Mouse (Mus musculus) spleen, adult 2 months (tissue): ENCODE data around the gene Ifit2. TPM values are rescaled to one million over a fixed set of nuclear protein-coding genes. Genes with fewer than 3 reads are reported as not detected.

ENCODE experiments used
- DNase-seq, 2 experiments: peaks; one replicate each; pipeline versions ENCODE4 v3.0.0 to v3.0.0-alpha.2; 2012 to 2021; ENCODE audit warnings: low spot score in 2 of 2, low read depth in 1 of 2
- H3K27ac ChIP-seq: fragments of 200-500 bp; 2 replicates; pipeline ENCODE4 v1.5.1; 2012; ENCODE audit warnings: low read length, inconsistent platforms; ENCODE audit not compliant: insufficient read depth
- H3K27me3 ChIP-seq: fragments of 200-500 bp; 2 replicates; pipeline ENCODE4 v1.6.1; 2012; ENCODE audit warnings: mild to moderate bottlenecking, moderate library complexity, low read length, inconsistent platforms; ENCODE audit not compliant: control insufficient read depth, insufficient read depth
- H3K36me3 ChIP-seq: fragments of 200-500 bp; 2 replicates; pipeline ENCODE4 v1.6.1; 2012; ENCODE audit warnings: mild to moderate bottlenecking, low read length, inconsistent platforms; ENCODE audit not compliant: control insufficient read depth, insufficient read depth
- H3K4me1 ChIP-seq: fragments of 200-500 bp; 2 replicates; pipeline ENCODE4 v1.6.1; 2011; ENCODE audit warnings: inconsistent platforms; ENCODE audit not compliant: control insufficient read depth, insufficient read depth, insufficient read length
- H3K4me3 ChIP-seq: fragments of 200-500 bp; 2 replicates; pipeline ENCODE4 v1.5.1; 2011; ENCODE audit warnings: mild to moderate bottlenecking, inconsistent platforms; ENCODE audit not compliant: insufficient read depth, insufficient read length; ENCODE audit errors: extremely low read depth
- CTCF ChIP-seq: fragments of 200-500 bp; IDR thresholded peaks from 2 replicates; pipeline ENCODE4 v1.5.1; 2011; ENCODE audit warnings: mild to moderate bottlenecking, inconsistent platforms; ENCODE audit not compliant: insufficient read depth, insufficient read length, insufficient replicate concordance; ENCODE audit errors: extremely low read depth
- POLR2A ChIP-seq: fragments of 200-500 bp; IDR thresholded peaks from 2 replicates; pipeline ENCODE4 v1.6.1; 2011; ENCODE audit warnings: low read depth, low read length, inconsistent platforms
- WGBS: fragments of 180-500 bp; shearing (Covaris S2); methylation state at CpG from one replicate; pipeline ENCODE4 v1.1.7; 2018; 5-methylcytosine and 5-hydroxymethylcytosine counted together
- polyA plus RNA-seq: library from polyadenylated mRNA; depleted of rRNA; stranded (reverse); fragments of >200 nt; gene quantifications from 2 replicates; pipeline ENCODE4 v1.2.3, GENCODE M21; 2012

The Ifit2 gene
- polyA plus RNA-seq, 1 experiment, result 0.83 TPM

DNA sequence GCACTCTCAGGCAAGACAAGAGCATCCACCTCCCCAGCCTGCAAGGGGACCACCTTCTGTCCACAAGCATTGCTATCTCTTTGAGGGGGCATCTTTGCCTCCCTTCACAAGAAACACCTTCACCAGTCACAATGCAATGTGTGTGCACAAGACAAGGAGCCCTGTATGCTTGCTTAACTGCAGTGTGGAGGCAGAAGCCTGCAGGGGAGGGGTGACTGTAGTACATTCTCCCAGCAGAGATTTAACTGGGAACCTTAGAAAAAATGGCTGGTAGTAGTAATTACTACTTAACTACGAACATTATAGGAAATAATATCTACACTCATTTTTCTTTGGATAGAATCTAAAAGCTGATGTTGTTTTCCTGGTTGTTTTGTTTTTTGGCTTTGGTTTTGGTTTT is 28.5 kb upstream of the Ifit2 start:
- Histone ChIP-seq H3K36me3 (peaks cover 1% of the 10 kb centered on the region; the same call in 1 of the 2 replicates), H3K27ac (no peak overlapping the region), H3K27me3 (no peaks in the 10 kb centered on the region), H3K4me3 (no peak overlapping the region), H3K4me1 (peaks cover 5% of the 10 kb centered on the region)
- 67% methylated on average over 1 of the region's 1 CpGs for WGBS
- TF ChIP-seq POLR2A (no peak), CTCF (no peak)
- DNase-seq, result no peak

DNA sequence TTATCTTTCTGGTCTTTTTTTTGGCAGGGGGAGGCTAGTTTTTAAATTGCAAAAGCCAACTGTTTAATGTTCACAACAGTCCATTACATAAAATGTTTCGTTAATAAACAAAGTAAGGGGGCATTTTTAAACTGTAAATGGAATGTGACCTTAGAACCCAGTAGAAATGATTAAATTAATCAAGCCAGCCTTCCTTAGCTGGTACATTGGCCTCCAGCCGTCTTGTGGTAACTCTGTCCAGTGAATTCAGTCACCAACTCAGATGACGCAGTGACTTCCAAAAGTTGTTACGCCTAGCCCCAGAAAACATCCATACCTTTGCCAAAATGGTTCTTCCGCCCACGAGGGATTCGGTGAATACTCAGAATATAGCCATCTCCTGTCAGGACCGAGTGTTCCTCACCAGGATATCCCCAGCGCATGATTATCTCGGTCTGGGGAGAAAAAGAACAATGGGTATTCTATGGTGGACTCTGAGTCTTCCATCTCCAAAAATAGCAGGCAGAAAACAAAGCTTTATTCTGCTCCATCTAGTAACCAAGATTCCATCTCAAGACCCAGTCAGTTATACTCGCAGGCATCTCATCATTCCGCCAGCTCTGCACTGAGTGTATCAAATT is 27.3 kb upstream of the Ifit2 start:
- TF ChIP-seq CTCF (no peak), POLR2A (no peak)
- no peak overlapping the region for H3K4me3 ChIP-seq
- H3K4me1 ChIP-seq, result peaks cover 5% of the 10 kb centered on the region
- H3K27ac ChIP-seq, result no peak overlapping the region
- no peak for DNase-seq
- H3K36me3 ChIP-seq, result 0 out of 2 replicates have a peak, but pooled peaks cover 1% of the 10 kb centered on the region
- 92% methylated on average over 12 of the region's 12 CpGs for WGBS
- no peaks in the 10 kb centered on the region for H3K27me3 ChIP-seq

DNA sequence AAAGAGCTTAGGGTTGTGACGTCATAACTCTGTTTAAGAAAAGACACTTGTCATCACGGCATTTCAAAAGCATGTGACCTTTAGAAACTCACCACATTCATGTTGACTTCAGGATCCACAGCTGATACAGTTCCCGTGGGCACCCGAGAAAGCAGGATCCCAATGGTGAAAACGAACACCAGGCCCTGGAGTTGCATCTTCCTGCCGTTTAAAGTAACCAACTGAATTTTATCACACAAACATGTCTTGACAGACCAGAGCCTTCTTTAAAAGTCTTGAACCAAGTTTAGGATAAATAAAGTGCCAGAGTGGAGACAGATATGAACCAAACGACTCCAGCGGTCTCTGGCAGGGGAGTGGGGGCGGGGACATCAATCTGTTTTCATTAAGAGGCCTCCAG is 25.8 kb upstream of the Ifit2 start:
- no peak for DNase-seq
- no peak overlapping the region; the same call in 1 of the 2 replicates for H3K27ac ChIP-seq
- no peak for TF ChIP-seq CTCF
- 75% methylated on average over 9 of the region's 9 CpGs for WGBS
- H3K4me1 ChIP-seq, result peaks cover 5% of the 10 kb centered on the region
- H3K36me3 ChIP-seq, result 0 out of 2 replicates have a peak, but pooled peaks cover 1% of the 10 kb centered on the region
- H3K4me3 ChIP-seq, result no peak overlapping the region
- no peaks in the 10 kb centered on the region for H3K27me3 ChIP-seq

DNA sequence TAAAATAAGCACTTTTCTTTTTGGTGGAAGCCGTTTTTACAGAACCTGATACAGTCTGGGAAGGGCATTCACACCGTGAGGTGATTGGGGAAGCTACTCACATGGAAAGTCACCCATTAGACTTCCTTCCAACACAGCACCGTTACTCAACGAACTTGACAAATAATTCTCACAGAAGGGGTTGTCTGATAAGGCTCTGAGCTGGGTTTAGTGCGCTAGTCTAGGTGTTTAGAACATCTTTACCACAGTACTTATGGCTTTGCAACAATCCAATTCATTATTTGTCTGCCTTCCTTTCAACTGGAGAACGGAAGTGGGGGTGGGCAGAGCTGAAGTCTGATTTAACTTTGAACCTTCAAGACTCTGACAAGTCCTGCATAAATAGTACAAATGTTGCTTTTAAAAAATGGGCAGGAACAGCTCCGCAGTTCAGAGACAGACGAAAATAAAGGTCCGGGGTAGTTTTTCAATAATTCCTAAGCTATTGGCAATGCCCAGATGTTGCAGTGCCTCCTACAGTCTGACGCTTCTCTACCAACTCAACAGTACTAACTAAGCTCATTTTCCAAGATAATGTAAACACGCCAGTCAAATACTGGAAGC is 24.1 kb upstream of the Ifit2 start:
- peak overlapping the region; percentile 70 for H3K27ac ChIP-seq
- WGBS, result under 1% methylated on average over 11 of the region's 11 CpGs
- TF ChIP-seq CTCF (no peak), POLR2A (no peak)
- H3K4me3 ChIP-seq, result peak overlapping the region; percentile 75
- H3K4me1 ChIP-seq, result peaks cover 5% of the 10 kb centered on the region
- H3K36me3 ChIP-seq, result 0 out of 2 replicates have a peak, but pooled peaks cover 1% of the 10 kb centered on the region
- DNase-seq, result peak in 1 of 2 experiments; percentile 18
- no peaks in the 10 kb centered on the region for H3K27me3 ChIP-seq

DNA sequence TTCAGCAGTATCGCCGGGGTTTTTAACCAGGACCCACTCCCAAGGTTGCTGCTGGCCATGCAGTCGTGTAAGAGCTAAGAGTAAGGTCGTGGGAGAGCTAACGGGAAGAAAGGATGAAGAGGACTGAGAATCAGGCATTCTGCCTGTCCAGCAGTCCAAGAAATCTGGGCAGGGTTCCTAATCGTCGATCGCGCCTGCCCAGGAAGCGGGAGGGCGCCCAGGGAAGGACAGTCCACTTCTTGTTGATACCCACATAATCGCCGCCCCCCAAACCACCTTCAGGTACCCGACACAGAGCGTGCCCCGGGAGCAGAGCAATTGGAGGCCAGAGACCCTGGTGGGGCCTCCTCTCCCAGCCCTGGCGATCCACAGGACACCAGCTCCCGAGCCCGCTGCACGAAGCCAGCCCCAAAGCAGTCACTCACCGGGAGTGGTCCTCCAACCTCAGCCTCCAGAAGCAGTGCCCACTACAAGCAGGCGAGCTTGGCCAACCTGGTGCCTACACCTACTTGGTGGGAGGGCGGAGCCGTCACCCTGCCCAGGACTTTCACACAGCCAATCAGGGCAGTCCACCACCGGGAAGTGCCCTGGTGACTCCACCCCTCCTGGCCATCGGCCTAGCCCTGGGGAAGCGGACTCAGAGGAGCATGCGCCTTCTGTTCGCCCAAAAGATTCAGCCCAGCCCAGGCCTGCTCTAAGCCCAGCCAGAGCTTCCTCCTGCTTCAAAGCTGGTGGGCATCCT is 23.4 kb upstream of the Ifit2 start, which contains the start of gene Lipa:
Gene Lipa (minus strand): TSS at position 534 of the 742 bp plus-strand sequence.
- no peak for TF ChIP-seq CTCF
- peak; percentile 60 for TF ChIP-seq POLR2A
- Histone ChIP-seq H3K27me3 (no peaks in the 10 kb centered on the region), H3K4me1 (no peaks in the 10 kb centered on the region), H3K4me3 (peak within 1 kb of the TSS; percentile 75), H3K27ac (peak within 1 kb of the TSS; percentile 70), H3K36me3 (0 out of 2 replicates have a peak, but pooled peaks cover 1% of the 10 kb centered on the region)
- peak; percentile 78 to 93 for DNase-seq
- under 1% methylated on average over 29 of the region's 29 CpGs for WGBS

DNA sequence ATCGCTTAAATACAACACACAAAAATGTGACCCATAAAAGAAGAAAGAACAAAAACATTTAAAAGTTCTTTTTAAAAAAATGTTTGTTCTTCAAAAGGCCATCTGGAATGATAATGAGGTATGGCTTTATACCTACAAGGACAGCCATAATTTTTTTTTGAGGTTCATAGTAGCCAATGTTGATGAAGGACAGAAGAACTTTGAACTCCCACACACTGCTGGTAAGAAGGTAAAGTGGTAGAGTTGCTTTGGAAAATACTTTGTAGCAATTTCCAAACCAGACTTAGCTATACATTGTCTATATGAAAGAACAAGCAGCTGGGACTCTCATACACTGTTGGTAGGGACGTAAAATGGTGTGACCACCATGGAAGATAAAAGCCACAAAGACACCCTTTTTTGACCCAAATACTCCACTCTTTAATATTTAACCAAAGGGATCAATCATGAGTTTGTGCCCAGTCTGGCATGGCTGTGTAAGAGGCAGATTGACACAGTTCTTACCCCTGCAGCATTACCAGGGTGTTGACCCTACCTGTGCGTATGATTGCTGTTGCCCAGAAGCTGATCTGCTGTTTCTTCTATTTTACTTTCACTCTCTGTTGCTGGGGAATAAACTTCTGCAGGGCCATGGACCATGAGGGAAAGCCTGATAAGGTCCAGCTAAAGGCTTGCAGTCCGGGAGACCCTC is 18.3 kb upstream of the Ifit2 start:
- WGBS, result 88% methylated on average over 4 of the region's 4 CpGs
- H3K36me3 ChIP-seq, result no peaks in the 10 kb centered on the region
- DNase-seq, result no peak
- no peak overlapping the region for H3K27ac ChIP-seq
- H3K27me3 ChIP-seq, result no peaks in the 10 kb centered on the region
- H3K4me3 ChIP-seq, result no peak overlapping the region
- H3K4me1 ChIP-seq, result no peaks in the 10 kb centered on the region
- no peak for TF ChIP-seq POLR2A
- no peak for TF ChIP-seq CTCF
